Mouse (Mus musculus) left cerebral cortex, postnatal 4 days (tissue): ENCODE data around the gene Top2a. TPM values are rescaled to one million over a fixed set of nuclear protein-coding genes. Genes with fewer than 3 reads are reported as not detected.
A peak's percentile ranks its signal among the peaks of the same experiment; 100 is the strongest.

Experiments
- DNase-seq: peaks from one replicate; pipeline ENCODE4 v3.0.0-alpha.2; 2022
- intact Hi-C: fragments of 180-260 bp; cut with DNase I; formaldehyde crosslinking; loops from one replicate; pipeline ENCODE4 v1.15.1; 2025
- total RNA-seq, 2 experiments: library from RNA; stranded (reverse); gene quantifications; 2 replicates each; pipeline ENCODE4 v1.2.3; 2021

Top2a gene
- total RNA-seq, 2 experiments from 2014 or later: 28.2 to 28.4 TPM

DNA sequence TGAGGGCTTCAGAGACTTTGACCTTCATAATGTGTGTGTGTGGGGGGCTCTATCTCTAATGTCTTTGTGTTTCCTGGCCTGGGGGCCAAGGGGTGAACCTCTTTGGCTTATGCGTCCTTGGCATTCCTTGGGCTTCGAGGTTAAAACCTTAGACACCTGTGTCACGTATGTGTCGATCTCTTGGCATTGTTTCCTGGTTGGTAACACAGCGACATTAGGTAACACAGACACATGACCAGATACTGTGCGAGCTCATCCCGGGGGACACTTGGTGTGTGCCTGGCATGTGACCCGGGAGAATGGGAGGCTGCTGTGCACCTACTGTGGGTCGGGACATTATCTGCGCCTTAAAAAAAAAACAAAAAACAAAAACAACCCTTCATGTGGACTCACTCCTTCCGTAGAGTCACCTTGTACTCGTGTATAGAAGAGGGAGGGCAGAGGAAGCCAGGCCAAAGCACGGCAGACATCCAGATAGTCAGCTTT lies 70.1 kb downstream of the Top2a start:
- DNase-seq: no peak
- intact Hi-C loops: no loop called here

DNA sequence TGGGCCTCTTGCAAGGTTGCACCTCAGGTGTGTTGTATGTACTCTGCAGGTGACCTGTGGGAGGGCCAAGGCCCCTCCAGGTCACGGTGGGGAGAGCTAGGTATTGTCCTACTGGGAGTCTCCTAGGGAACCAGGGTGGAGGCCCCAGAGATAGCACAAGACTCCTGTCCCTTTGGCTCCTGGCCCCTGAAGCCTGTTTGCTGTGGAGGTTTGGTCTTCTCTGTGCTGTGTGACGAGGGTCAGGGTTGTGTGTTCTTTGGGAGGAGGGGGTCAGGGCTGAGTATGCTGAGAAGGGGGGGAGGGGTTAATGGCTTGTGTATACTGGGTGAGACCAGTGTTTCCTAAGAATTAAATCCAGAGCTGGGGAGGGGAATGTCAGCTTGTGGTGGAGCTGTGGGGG lies 70.6 kb downstream of the Top2a start:
- DNase-seq: no peak
- intact Hi-C loops: no loop called here

DNA sequence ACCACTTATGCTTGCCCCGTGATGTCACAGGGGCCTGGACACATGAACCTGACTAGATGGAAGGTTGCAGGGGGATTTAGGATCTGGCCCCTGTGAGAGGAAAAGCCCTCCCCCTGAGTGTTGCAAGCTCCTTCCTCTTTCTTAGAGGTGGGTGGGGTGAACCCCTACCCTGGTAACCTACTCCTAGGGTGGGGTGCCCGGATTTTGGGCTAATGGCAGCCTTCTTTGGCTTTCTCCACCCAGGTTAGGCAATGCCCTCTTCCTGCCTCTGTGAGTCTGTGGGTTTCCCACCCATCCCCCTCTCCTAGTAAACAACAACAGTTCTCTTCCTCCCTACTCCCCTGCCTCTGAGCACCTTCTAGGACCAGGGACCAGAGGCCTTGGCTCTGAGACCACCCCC lies 71.3 kb downstream of the Top2a start:
- DNase-seq: no peak
- intact Hi-C loops: no loop called here

DNA sequence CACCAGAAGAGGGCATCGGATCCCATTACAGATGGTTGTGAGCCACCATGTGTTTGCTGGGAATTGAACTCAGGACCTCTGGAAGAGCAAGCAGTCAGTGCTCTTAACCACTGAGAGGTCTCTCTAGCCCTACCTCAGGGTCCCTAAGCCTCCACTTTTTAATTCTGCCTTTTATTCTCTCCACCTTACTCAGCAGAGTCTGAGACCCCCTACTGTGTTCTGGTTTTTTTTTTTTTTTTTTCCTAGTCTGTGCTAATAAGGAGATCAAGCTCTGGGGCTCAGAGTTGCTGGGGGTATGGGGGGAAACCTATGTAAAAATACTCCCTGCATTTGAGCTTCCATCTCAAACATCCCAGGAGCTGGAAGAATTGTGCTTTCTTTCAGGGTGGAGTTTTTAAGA lies 71.9 kb downstream of the Top2a start:
- no peak for DNase-seq
- intact Hi-C loops: no loop called here

DNA sequence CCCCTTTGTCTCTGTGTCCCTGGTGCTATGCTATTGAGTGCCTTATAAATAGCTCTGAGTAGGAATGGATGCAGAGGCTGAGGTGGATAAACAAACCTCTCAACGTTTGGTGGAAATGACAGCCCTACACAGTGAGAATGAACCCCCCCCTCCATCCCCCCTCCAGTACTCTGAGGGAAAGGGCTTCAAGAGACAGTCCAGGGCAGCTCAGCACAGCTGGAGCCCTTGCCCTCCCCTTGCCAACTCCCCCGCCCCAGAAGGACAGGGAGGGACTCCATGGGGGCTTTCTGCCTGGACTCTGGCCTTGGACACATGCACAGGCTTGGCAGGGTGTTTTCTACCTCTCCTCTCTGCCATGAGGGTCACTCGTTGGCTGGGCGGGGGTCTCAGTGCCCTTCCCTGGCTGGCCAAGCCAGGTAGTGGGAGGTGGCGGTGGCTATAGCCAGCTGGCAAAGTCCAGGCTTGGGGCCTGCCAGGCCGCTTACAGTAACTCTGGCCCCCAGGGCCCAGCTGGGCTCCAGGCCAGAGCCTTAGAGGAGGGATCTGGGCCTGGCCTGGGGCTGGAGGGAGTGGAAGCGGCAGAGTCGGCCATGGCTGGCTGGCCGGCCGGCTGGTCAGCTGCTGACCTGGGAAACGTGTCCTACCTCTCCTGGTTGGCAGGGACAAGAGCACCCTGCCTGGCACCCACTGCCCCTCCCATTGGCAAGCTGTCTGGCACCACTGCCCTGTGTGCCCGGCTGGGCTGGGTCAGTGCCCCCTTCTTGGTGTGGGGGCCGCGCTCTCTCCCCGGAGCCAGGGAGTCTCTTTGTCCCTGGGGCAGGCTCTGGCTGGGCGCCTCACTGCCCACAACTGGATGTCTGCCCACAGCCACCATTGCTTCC lies 72.7 kb downstream of the Top2a start:
- intact Hi-C loops: no loop called here
- peak; percentile 96 for DNase-seq

DNA sequence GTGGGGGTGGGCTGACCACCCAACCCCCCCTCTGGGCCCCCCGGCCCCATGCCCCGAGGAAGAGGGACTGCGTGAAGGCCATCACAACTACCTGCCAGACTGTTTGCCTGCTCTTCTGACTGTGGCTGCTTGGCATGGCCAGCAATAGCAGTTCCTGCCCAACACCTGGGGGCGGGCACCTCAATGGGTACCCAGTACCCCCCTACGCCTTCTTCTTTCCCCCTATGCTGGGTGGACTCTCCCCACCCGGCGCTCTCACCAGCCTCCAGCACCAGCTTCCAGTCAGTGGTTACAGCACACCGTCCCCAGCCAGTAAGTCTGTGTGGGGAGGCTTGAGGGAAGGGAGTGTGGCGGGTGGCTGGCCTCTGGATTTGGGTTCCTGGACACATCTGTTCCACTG lies 73.5 kb downstream of the Top2a start:
- peak; percentile 3 for DNase-seq
- intact Hi-C loops: no loop called here

DNA sequence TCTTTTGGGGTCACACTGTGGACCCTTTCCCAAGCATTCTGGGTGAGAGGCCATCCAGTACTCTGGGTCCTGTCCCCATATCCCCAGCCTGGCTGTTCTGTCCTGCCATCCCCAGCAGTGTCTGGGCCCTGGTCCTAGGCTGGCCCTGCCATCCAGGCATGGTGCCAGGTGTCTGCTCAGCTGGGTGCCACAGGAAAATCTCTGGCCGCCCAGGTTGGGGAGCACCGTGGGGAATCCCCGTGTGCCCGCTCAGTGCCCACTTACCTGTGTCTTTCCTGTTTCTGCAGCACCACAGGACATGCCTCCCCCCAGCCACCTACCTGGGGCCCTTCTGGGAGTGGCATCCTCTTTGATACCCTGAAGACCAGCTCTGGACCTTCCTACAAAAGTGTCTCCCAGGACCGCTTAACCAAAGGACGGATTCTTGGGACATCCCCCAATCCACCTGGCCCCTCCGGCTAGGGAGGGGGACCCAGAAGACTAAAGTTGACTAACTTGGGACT lies 74.0 kb downstream of the Top2a start:
- intact Hi-C loops: no loop called here
- peak; percentile 23 for DNase-seq

DNA sequence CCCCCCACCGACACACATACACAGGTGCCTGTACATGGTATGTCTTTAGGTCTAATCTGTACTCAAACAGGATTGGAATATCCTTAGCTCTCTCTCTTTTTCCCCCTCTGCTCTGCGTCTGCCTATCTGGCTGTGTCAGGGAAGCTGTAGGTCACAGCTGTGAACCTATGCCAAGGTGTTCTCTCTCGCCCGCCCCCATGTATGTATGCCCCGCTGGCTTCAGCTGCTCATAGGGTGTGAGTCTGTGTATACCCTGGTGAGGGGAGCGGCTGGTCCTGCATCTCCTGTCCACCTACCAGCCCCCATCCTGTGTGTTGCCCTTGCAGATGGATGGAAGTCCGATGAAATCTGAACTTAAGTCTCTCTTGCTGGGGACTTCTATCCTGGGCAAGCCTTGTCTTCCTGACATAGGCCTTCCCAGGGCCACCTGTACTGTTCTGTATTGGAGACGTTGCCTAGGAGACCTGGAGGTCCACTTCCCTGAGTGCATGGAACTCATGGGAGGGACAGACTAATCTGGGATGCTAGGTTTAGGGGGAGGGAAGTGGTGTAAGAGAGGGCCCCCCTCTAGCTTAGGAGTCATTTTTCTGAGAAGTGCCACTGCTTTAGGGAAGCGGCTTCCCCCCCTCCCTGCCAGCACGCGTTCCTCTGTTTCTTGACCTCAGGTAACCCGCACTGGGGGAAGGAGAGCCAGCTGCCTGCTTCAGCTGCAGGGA lies 74.6 kb downstream of the Top2a start:
- intact Hi-C loops: no loop called here
- DNase-seq: no peak

DNA sequence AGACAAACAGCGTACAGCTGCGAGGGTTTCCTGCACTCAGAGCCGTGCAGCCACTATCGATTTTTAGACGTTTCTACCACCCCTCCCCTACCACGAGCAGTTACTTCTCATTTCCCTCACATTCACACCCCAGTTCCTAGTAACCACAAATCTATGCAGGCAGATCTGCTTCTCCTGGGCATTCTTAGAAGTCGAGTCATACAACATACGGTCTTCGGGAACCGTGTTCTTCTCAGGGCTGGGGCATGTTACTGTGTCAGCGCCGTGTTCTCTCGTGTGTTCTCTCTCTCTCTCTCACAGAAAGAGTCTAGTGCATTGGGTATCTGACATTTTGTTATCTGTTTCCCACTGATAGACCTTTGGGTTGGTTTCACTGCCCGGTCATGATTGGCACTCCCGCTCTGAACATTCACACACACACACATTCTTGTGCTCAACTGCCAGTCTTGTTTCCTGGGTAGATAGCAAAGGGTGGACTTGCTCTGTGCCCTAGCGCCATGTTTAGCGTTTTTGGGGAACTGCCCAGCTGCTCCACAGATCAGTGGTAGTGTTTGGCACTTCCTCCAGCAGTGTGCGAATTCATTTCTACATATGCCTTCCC lies 75.9 kb downstream of the Top2a start:
- intact Hi-C loops: no loop called here
- DNase-seq: no peak

DNA sequence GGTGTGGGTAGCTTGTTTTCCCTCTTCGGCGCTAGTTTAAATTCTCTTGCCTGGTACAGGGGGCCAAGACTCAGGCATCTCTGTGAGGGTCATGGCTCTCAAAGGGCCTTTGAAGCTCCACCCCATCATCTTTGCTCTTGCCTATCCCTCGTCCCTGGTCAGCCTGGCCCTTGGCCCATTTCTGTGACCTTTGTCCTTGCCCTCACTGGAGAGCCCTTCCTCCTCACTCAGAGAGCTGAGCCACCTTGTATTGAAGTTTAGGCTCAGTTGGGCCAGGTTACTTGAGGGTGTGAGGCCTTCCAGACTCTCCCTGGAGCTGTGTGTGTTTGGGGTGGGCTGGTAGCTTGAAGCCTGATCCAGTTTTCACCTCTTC lies 78.4 kb downstream of the Top2a start:
- intact Hi-C loops: no loop called here
- no peak for DNase-seq

DNA sequence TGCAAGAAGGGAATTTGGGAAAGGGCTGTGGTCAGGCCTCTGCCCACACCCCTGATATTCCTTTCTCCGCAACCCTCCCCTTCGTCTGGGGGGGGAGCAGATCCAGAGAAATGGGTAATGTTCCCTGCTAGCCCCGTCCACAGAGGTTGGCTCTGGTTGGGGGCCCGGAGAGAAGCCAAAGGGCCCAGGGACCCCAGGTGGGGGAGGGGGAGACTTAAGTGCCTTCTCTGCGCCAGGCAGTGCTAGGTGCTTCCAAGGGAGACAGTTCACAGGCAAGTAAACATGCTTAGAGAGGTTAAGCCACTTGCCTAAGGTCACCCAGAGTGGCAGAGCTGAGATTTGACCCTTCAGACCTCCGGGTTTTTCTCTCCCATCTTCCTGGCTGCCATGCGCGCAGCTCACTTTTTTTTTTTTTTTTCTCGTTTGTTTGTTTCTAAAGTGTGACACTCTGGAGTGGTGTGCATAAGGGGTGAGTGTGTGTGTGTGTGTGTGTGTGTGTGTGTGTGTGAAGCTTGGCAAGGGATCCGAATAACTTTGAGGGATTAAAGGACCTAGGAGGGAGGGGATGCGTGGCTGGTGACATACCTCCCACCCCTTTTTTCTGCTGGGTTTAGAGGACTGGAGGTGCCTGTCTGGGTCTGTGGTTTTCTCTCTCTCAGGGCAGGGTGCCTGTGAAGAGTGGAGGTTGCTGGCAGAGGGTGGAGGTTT lies 78.9 kb downstream of the Top2a start:
- intact Hi-C loops: no loop called here

DNA sequence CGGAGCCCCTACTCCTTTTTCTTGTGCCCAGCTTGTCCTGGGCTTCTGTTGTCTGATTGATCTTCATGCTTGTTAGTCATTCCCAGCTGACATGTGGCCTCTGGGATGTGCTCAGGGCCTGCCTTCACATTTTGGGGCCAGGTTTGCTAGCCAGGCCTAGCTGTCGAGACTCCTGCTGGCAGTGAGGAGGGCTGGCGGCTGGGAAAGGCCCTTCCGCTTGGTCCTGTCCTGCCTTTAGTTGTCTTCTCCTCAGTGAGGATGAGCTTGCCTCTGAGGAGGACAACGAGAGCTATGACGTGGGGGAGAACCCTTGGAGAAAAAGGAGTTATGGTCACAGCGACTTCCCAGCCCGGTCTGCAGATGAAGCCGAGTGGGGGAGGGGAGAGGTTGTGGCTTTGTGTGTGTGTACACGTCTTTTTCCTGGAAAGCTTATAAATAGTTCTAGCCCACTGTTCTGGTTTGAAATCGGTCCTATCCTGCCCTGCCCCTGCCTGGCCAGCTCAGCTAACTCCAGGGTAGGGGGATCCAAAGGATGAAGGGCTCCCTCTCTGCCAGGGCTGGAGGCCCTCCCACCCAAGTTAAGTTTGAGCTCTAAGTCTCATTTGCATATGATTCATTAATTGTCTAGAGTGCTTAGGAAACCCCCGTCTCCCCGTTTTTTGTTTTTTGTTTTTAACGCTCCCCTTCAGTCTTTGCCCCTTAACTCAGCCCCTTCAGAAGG lies 80.1 kb downstream of the Top2a start:
- no peak for DNase-seq

More for the DNA sequence above, 78.9 kb downstream of the Top2a start:
- DNase-seq: no peak

More for the DNA sequence above, 80.1 kb downstream of the Top2a start:
- intact Hi-C loops: no loop called here

Other genes starting within 250 kb of the Top2a start
- gene Nr1d1, start 248.9 kb downstream of the Top2a start, total RNA-seq: 10 to 100 TPM; 31.9 TPM
- gene Msl1, start 228.7 kb downstream of the Top2a start, total RNA-seq: 100 to 1,000 TPM; 163 to 166 TPM
- 10 to 100 TPM; 61.0 to 67.1 TPM for gene Casc3, start 219.3 kb downstream of the Top2a start, total RNA-seq
- gene Rapgefl1, start 187.4 kb downstream of the Top2a start, total RNA-seq: 10 to 100 TPM; 87.3 to 91.8 TPM
- gene Wipf2, start 160.6 kb downstream of the Top2a start, total RNA-seq: 10 to 100 TPM; 22.1 to 24.3 TPM
- 1 to 10 TPM; 1.4 to 1.8 TPM for gene Cdc6, start 116.4 kb downstream of the Top2a start, total RNA-seq
- 10 to 100 TPM; 20.3 to 21.5 TPM for gene Rara, start 96.4 kb downstream of the Top2a start, total RNA-seq
- gene Gjd3, start 41.2 kb downstream of the Top2a start, total RNA-seq: 1 to 10 TPM; 2.2 to 3.4 TPM
- gene Igfbp4, start 17.1 kb upstream of the Top2a start, total RNA-seq: 10 to 100 TPM; 66.1 to 80.1 TPM
- not detected for gene Tns4, start 65.1 kb upstream of the Top2a start, total RNA-seq
- gene Ccr7, start 130.9 kb upstream of the Top2a start, total RNA-seq: not detected
- gene Smarce1, start 206.8 kb upstream of the Top2a start, total RNA-seq: 100 to 1,000 TPM; 136 to 140 TPM
- gene Krt222, start 219.9 kb upstream of the Top2a start, total RNA-seq: 10 to 100 TPM in 1 of 2 experiments, 1 to 10 TPM in 1; 9.2 to 10.8 TPM